Mouse (Mus musculus): ENCODE data around the gene Mrps7. TPM values are rescaled to one million over a fixed set of nuclear protein-coding genes. Genes with fewer than 3 reads are reported as not detected.
A peak's percentile ranks its signal among the peaks of the same experiment; 100 is the strongest.

Gene Mrps7
- polyA plus RNA-seq, 1 experiment = 9.3 TPM

DNA sequence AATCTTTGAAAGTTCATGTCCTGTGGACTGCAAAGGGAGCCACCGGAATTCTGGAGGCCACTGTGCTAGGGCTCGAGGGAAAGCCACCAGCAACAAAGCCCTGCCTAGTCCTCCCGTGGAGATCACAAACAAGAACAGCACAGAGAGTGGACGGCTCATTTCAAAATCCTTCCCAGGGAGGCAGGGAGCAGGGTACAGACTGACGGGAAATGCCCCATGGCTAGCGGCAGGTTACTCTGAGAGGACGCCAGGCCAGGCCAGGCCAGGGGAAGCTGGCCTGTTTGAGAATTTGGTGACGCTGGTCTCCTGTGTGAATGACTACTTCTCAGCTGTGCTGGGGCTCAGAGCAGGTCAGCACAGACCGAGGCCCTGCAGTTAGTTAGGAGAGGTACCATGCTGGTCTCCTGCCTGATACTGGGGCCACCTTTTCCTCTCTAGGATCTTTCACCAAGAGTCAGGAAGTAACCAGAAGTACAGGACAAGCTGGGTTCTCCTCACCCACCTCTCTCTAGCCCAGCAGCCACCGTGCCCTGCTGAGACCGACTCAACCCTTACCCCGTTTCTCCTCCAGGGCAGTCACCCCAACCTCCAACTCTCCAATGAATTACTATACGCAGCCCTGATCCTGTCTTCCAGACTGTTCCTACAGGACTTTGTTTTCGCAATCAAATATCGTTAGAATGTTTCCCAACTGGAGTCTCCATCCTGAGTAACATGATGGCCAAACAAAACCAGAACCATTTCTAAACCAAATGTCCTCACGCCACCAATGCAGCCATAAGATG is 15.2 kb downstream of the Mrps7 start:
- H3K27me3 ChIP-seq (ENCODE audit: control insufficient read depth, insufficient read depth, low read length) = no peaks in the 10 kb centered on the region
- TF ChIP-seq CTCF (IDR thresholded peaks at IDR 0.05; ENCODE audit: control insufficient read depth, insufficient read depth, insufficient replicate concordance, low read depth, low read length) = no peak
- TF ChIP-seq POLR2A (IDR thresholded peaks at IDR 0.05; ENCODE audit: control insufficient read depth, low read depth, low read length) = no peak
- H3K27ac ChIP-seq (ENCODE audit: control insufficient read depth, insufficient read depth, low read depth, low read length) = no peak overlapping the region
- H3K36me3 ChIP-seq (ENCODE audit: control insufficient read depth, insufficient read depth, low read length) = no peaks in the 10 kb centered on the region
- H3K4me3 ChIP-seq (ENCODE audit: control insufficient read depth, low read depth, low read length) = no peak overlapping the region
- H3K4me1 ChIP-seq (ENCODE audit: control insufficient read depth, insufficient read depth, low read length) = no peaks in the 10 kb centered on the region; the same call in 1 of the 2 replicates

- Histone ChIP-seq H3K36me3 (ENCODE audit: control insufficient read depth, insufficient read depth, low read length) (no peaks in the 10 kb centered on the region), H3K4me1 (ENCODE audit: control insufficient read depth, insufficient read depth, low read length) (no peaks in the 10 kb centered on the region; the same call in 1 of the 2 replicates), H3K4me3 (ENCODE audit: control insufficient read depth, low read depth, low read length) (no peak overlapping the region), H3K27me3 (ENCODE audit: control insufficient read depth, insufficient read depth, low read length) (no peaks in the 10 kb centered on the region), H3K27ac (ENCODE audit: control insufficient read depth, insufficient read depth, low read depth, low read length) (no peak overlapping the region)
- TF ChIP-seq CTCF (IDR thresholded peaks at IDR 0.05; ENCODE audit: control insufficient read depth, insufficient read depth, insufficient replicate concordance, low read depth, low read length) = no peak
These were observed 16.2 kb downstream of the Mrps7 start for GRCm38 (mm10) chr11:115619949-115620348.

DNA sequence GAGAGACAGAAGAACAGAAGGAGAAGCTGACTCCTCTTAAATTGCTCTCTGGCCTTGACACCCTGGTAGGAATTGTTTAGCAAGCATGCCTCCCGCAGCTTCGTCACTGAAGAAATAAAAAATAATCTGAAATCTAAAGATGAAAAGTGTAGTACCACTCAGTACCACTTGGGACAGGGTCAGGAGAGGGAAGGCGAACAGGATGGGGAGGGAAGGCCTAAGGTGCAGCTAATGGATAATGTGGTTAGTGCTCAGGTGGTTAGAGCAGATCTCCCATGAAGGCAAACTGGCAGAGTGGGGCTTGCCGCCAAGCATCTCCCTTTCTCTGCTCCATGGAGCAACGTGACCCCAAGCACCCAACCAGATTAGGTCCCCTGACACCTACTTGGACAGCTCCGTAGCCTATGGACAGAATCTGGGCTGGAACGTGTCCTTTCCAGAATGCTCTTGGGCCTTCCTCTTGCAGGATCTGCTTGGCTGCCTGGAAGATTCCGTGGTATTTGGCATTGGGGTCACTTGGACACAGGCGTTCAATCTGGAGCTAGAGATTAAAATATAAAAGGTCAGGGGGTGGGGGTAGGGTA is 19.9 kb downstream of the Mrps7 start:
- no peak overlapping the region for H3K27ac ChIP-seq (ENCODE audit: control insufficient read depth, insufficient read depth, low read depth, low read length)
- H3K36me3 ChIP-seq (ENCODE audit: control insufficient read depth, insufficient read depth, low read length) = no peaks in the 10 kb centered on the region
- H3K4me3 ChIP-seq (ENCODE audit: control insufficient read depth, low read depth, low read length) = no peak overlapping the region
- no peaks in the 10 kb centered on the region for H3K27me3 ChIP-seq (ENCODE audit: control insufficient read depth, insufficient read depth, low read length)
- H3K4me1 ChIP-seq (ENCODE audit: control insufficient read depth, insufficient read depth, low read length) = peaks cover 2% of the 10 kb centered on the region; the same call in 1 of the 2 replicates
- TF ChIP-seq POLR2A (IDR thresholded peaks at IDR 0.05; ENCODE audit: control insufficient read depth, low read depth, low read length) (no peak), CTCF (IDR thresholded peaks at IDR 0.05; ENCODE audit: control insufficient read depth, insufficient read depth, insufficient replicate concordance, low read depth, low read length) (peak; percentile 25; the same call in 1 of the 2 replicates)

GRCm38 (mm10) chr11:115625877-115626276 is 22.2 kb downstream of the Mrps7 start:
- Histone ChIP-seq H3K27ac (ENCODE audit: control insufficient read depth, insufficient read depth, low read depth, low read length) (no peak overlapping the region), H3K4me1 (ENCODE audit: control insufficient read depth, insufficient read depth, low read length) (peaks cover 2% of the 10 kb centered on the region; the same call in 1 of the 2 replicates), H3K36me3 (ENCODE audit: control insufficient read depth, insufficient read depth, low read length) (no peaks in the 10 kb centered on the region), H3K27me3 (ENCODE audit: control insufficient read depth, insufficient read depth, low read length) (no peaks in the 10 kb centered on the region), H3K4me3 (ENCODE audit: control insufficient read depth, low read depth, low read length) (no peak overlapping the region)
- TF ChIP-seq POLR2A (IDR thresholded peaks at IDR 0.05; ENCODE audit: control insufficient read depth, low read depth, low read length) (no peak), CTCF (IDR thresholded peaks at IDR 0.05; ENCODE audit: control insufficient read depth, insufficient read depth, insufficient replicate concordance, low read depth, low read length) (no peak)

GRCm38 (mm10) chr11:115626824-115627616 is 23.3 kb downstream of the Mrps7 start:
- Histone ChIP-seq H3K27me3 (ENCODE audit: control insufficient read depth, insufficient read depth, low read length) (no peaks in the 10 kb centered on the region), H3K4me1 (ENCODE audit: control insufficient read depth, insufficient read depth, low read length) (peaks cover 2% of the 10 kb centered on the region; the same call in 1 of the 2 replicates)
- TF ChIP-seq POLR2A (IDR thresholded peaks at IDR 0.05; ENCODE audit: control insufficient read depth, low read depth, low read length) (no peak), CTCF (IDR thresholded peaks at IDR 0.05; ENCODE audit: control insufficient read depth, insufficient read depth, insufficient replicate concordance, low read depth, low read length) (no peak)

DNA sequence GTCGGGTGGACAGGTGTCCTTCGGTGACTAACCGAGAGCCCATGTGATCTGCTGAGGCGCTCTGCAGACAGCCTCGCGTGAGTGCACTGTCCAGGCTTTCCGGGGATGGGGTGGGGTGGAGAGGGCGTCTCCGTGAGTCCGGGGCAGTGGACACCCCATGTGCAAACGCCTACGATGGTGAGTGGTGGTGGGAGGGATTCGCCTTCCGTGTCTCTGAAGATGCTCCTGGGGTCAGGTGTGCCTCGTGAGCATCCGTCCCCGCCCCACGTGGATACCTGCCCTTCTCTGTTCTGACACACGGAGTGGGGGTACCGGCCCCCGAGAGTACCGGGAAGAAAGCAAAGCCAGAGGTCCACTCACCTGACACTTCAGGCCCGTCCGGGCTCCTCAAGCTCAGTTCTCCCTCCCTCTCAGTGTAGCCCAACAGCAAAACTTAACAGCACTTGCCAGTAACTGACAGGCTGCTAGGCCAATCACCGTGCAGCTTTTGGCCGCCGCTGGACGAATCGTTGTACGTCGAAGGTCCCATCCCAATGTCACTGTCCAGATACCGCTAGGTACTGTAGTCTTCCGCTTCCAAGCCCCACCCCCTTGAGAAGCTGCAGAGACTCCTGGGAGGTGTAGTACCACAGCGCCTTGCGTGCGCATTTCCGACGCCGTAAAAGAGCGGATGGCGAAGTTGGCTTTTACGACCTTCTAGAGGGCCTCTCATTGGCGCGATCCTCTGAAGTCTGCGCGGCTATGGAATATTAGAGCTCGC is 24.2 kb downstream of the Mrps7 start, which contains the start of gene Slc25a19:
Gene Slc25a19 (minus strand): TSS at position 591 of the 760 bp plus-strand sequence.
- peak; percentile 83 for TF ChIP-seq POLR2A (IDR thresholded peaks at IDR 0.05; ENCODE audit: control insufficient read depth, low read depth, low read length)
- TF ChIP-seq CTCF (IDR thresholded peaks at IDR 0.05; ENCODE audit: control insufficient read depth, insufficient read depth, insufficient replicate concordance, low read depth, low read length) = no peak
- no peaks in the 10 kb centered on the region for H3K36me3 ChIP-seq (ENCODE audit: control insufficient read depth, insufficient read depth, low read length)
- H3K4me1 ChIP-seq (ENCODE audit: control insufficient read depth, insufficient read depth, low read length) = peaks cover 2% of the 10 kb centered on the region; the same call in 1 of the 2 replicates
- peak within 1 kb of the TSS; percentile 90 for H3K4me3 ChIP-seq (ENCODE audit: control insufficient read depth, low read depth, low read length)
- H3K27me3 ChIP-seq (ENCODE audit: control insufficient read depth, insufficient read depth, low read length) = no peaks in the 10 kb centered on the region
- peak within 1 kb of the TSS; percentile 86 for H3K27ac ChIP-seq (ENCODE audit: control insufficient read depth, insufficient read depth, low read depth, low read length)

More at GRCm38 (mm10) chr11:115626824-115627616, 23.3 kb downstream of the Mrps7 start:
- Histone ChIP-seq H3K4me3 (ENCODE audit: control insufficient read depth, low read depth, low read length) (peak overlapping the region; percentile 90), H3K27ac (ENCODE audit: control insufficient read depth, insufficient read depth, low read depth, low read length) (no peak overlapping the region), H3K36me3 (ENCODE audit: control insufficient read depth, insufficient read depth, low read length) (no peaks in the 10 kb centered on the region)

Measured in testis, adult 2 months (tissue).